Mouse (Mus musculus) MEL (cell line): ENCODE measurements around the gene Pdcd4.

Experiments
- CTCF ChIP-seq, 3 experiments: IDR thresholded peaks in 2 of 3; conservative IDR thresholded peaks in 1 of 3; 2 replicates each; pipeline ENCODE4 v1.5.1; 2011 to 2012; ENCODE audit warnings: low read length in 3 of 3, low read depth in 2 of 3, mild to moderate bottlenecking in 2 of 3, improper control_type of control experiment in 1 of 3, inconsistent platforms in 1 of 3, mixed read lengths in 1 of 3, moderate library complexity in 1 of 3; ENCODE audit not compliant: control insufficient read depth in 1 of 3, insufficient read depth in 1 of 3, poor library complexity in 1 of 3, severe bottlenecking in 1 of 3
- MAFK ChIP-seq: IDR thresholded peaks from 2 replicates; pipeline ENCODE4 v1.6.1; 2011; ENCODE audit warnings: low read depth, mild to moderate bottlenecking, low read length, improper control_type of control experiment, borderline replicate concordance
- MXI1 ChIP-seq: IDR thresholded peaks from 2 replicates; pipeline ENCODE4 v1.6.1; 2011; ENCODE audit warnings: mild to moderate bottlenecking, low read depth, low read length, improper control_type of control experiment
- NELFE ChIP-seq: IDR thresholded peaks from 2 replicates; pipeline ENCODE4 v1.6.1; 2011; ENCODE audit warnings: low read depth, low read length, improper control_type of control experiment
- TAL1 ChIP-seq: IDR thresholded peaks from 2 replicates; pipeline ENCODE4 v1.6.1; 2012; ENCODE audit warnings: mild to moderate bottlenecking, inconsistent platforms, low read length, moderate library complexity, mixed read lengths

DNA sequence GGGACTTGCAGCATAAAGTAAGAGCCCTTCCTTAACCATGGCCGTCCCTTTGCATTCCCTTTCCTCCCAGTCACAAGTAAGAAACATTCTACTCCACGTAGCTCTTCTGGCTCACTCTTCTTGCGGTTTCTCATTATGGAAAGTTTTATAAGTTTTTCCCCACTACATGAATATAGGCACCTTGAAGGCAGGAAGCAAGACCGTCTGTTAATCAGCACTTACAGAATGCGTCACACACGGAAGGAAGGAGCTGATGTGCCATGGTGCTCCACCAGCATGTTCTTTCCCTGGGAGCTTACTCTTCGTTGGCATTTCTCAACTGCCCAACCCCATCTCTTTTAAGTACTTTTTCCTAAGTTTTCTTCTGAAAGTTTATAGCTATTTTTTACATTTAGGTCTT is 79.9 kb downstream of the Pdcd4 start:
- no peak for TF ChIP-seq MAFK
- no peak for TF ChIP-seq NELFE
- TF ChIP-seq TAL1: no peak
- TF ChIP-seq MXI1: no peak
- TF ChIP-seq CTCF (IDR thresholded peaks at IDR 0.05 in 2 of 3, conservative IDR thresholded peaks at IDR 0.05 in 1 of 3; ENCODE audit: control insufficient read depth in 1 of 3, insufficient read depth in 1 of 3, low read depth in 2 of 3, low read length in 3 of 3, poor library complexity in 1 of 3, severe bottlenecking in 1 of 3): no peak
